Mouse (Mus musculus) cortical plate, adult 2 months (tissue): ENCODE data around the gene Pdzd8. TPM values are rescaled to one million over a fixed set of nuclear protein-coding genes. Genes with fewer than 3 reads are reported as not detected.
A peak's percentile ranks its signal among the peaks of the same experiment; 100 is the strongest.

Experiments used
- H3K27ac ChIP-seq: fragments of 200-500 bp; 2 replicates; pipeline ENCODE4 v1.5.1; 2012; ENCODE audit warnings: low read length, control low read depth, inconsistent platforms; ENCODE audit not compliant: insufficient read depth
- H3K4me1 ChIP-seq: fragments of 200-500 bp; 2 replicates; pipeline ENCODE4 v1.6.1; 2011; ENCODE audit warnings: low read length; ENCODE audit not compliant: control insufficient read depth, insufficient read depth
- H3K4me3 ChIP-seq: fragments of 200-500 bp; 2 replicates; pipeline ENCODE4 v1.5.1; 2011; ENCODE audit warnings: mild to moderate bottlenecking, low read length, control low read depth; ENCODE audit not compliant: insufficient read depth
- CTCF ChIP-seq: fragments of 200-500 bp; IDR thresholded peaks from 2 replicates; pipeline ENCODE4 v1.5.1; 2011; ENCODE audit warnings: mild to moderate bottlenecking, control low read depth, low read length; ENCODE audit not compliant: insufficient read depth; ENCODE audit errors: extremely low read depth
- POLR2A ChIP-seq: fragments of 200-500 bp; IDR thresholded peaks from 2 replicates; pipeline ENCODE4 v1.6.1; 2011; ENCODE audit warnings: mild to moderate bottlenecking, low read length, control low read depth; ENCODE audit not compliant: insufficient read depth; ENCODE audit errors: extremely low read depth
- polyA plus RNA-seq: library from polyadenylated mRNA; depleted of rRNA; stranded (reverse); fragments of >200 nt; gene quantifications from 2 replicates; pipeline ENCODE4 v1.2.3, GENCODE M21; 2012

Pdzd8 gene
- polyA plus RNA-seq, 1 experiment = 20.4 TPM

GRCm38 (mm10) chr19:59356843-59357595 is 11.4 kb upstream of the Pdzd8 start:
- no peak overlapping the region for H3K4me3 ChIP-seq
- no peak overlapping the region for H3K27ac ChIP-seq
- no peaks in the 10 kb centered on the region for H3K4me1 ChIP-seq
- no peak for TF ChIP-seq POLR2A
- no peak for TF ChIP-seq CTCF

- no peak overlapping the region for H3K4me3 ChIP-seq
- TF ChIP-seq CTCF (no peak), POLR2A (no peak)
- H3K4me1 ChIP-seq = no peaks in the 10 kb centered on the region
- no peak overlapping the region for H3K27ac ChIP-seq
These were observed 10.8 kb upstream of the Pdzd8 start for GRCm38 (mm10) chr19:59356388-59356787.

GRCm38 (mm10) chr19:59354906-59355305 is 9.3 kb upstream of the Pdzd8 start:
- H3K4me3 ChIP-seq = no peak overlapping the region
- no peak overlapping the region for H3K27ac ChIP-seq
- TF ChIP-seq POLR2A (no peak), CTCF (no peak)
- H3K4me1 ChIP-seq = no peaks in the 10 kb centered on the region

- H3K27ac ChIP-seq = no peak overlapping the region
- TF ChIP-seq CTCF = no peak
- no peak for TF ChIP-seq POLR2A
- H3K4me1 ChIP-seq = no peaks in the 10 kb centered on the region
- H3K4me3 ChIP-seq = no peak overlapping the region
These were observed 7.2 kb upstream of the Pdzd8 start for GRCm38 (mm10) chr19:59352760-59353159.

- no peak for TF ChIP-seq POLR2A
- TF ChIP-seq CTCF = no peak
- Histone ChIP-seq H3K4me3 (no peak overlapping the region), H3K4me1 (no peaks in the 10 kb centered on the region; the same call in 1 of the 2 replicates), H3K27ac (no peak overlapping the region)
These were observed 5.7 kb upstream of the Pdzd8 start for GRCm38 (mm10) chr19:59351151-59351889.

GRCm38 (mm10) chr19:59350273-59350903 is 4.8 kb upstream of the Pdzd8 start:
- no peak overlapping the region for H3K4me3 ChIP-seq
- TF ChIP-seq CTCF = no peak
- TF ChIP-seq POLR2A = no peak

GRCm38 (mm10) chr19:59349329-59349960 is 3.9 kb upstream of the Pdzd8 start:
- TF ChIP-seq CTCF (no peak), POLR2A (no peak)
- Histone ChIP-seq H3K4me3 (no peak overlapping the region), H3K4me1 (no peaks in the 10 kb centered on the region; the same call in 1 of the 2 replicates), H3K27ac (no peak overlapping the region)

More at GRCm38 (mm10) chr19:59350273-59350903, 4.8 kb upstream of the Pdzd8 start:
- no peaks in the 10 kb centered on the region; the same call in 1 of the 2 replicates for H3K4me1 ChIP-seq
- H3K27ac ChIP-seq = no peak overlapping the region

- TF ChIP-seq CTCF (no peak), POLR2A (no peak)
- Histone ChIP-seq H3K4me1 (no peaks in the 10 kb centered on the region; the same call in 1 of the 2 replicates), H3K4me3 (peak overlapping the region; percentile 97), H3K27ac (no peak overlapping the region)
These were observed 745 bp upstream of the Pdzd8 start for GRCm38 (mm10) chr19:59346325-59346724.

GRCm38 (mm10) chr19:59345081-59345657 is 411 bp downstream of the Pdzd8 start:
- peak overlapping the region; percentile 97 for H3K4me3 ChIP-seq
- peak overlapping the region; percentile 92 for H3K27ac ChIP-seq
- TF ChIP-seq POLR2A = no peak
- no peaks in the 10 kb centered on the region; the same call in 1 of the 2 replicates for H3K4me1 ChIP-seq
